Mouse (Mus musculus) lung, embryonic 14.5 days (tissue): Measurements from ENCODE around the gene Mgat4a. TPM values are rescaled to one million over a fixed set of nuclear protein-coding genes. Genes with fewer than 3 reads are reported as not detected.

ENCODE experiments used
- ATAC-seq: fragments of 200-750 bp; cut with Nextera tagmentation; 2 replicates; pipeline ENCODE4 v1.8.0; 2017; ENCODE audit warnings: mild to moderate bottlenecking, moderate TSS enrichment, moderate library complexity; ENCODE audit not compliant: insufficient read depth
- DNase-seq: peaks from one replicate; pipeline ENCODE4 v3.0.0-alpha.2; 2015
- H3K27ac ChIP-seq: fragments of 300-500 bp; sonication (generic); 2 replicates; pipeline ENCODE4 v1.5.1; 2014; ENCODE audit warnings: low read depth, mild to moderate bottlenecking, moderate library complexity
- H3K27me3 ChIP-seq: fragments of 300-500 bp; sonication (generic); 2 replicates; pipeline ENCODE4 v1.6.1; 2014; ENCODE audit warnings: low read length, control low read depth; ENCODE audit not compliant: insufficient read depth
- H3K36me3 ChIP-seq: fragments of 300-500 bp; sonication (generic); 2 replicates; pipeline ENCODE4 v1.6.1; 2014; ENCODE audit warnings: control low read depth; ENCODE audit not compliant: insufficient read depth
- H3K4me1 ChIP-seq: fragments of 300-500 bp; sonication (generic); 2 replicates; pipeline ENCODE4 v1.6.1; 2014; ENCODE audit warnings: antibody characterized with exemption, control low read depth; ENCODE audit not compliant: insufficient read depth
- H3K4me2 ChIP-seq: fragments of 300-500 bp; sonication (generic); 2 replicates; pipeline ENCODE4 v1.6.1; 2014; ENCODE audit warnings: mild to moderate bottlenecking
- H3K4me3 ChIP-seq: fragments of 300-500 bp; sonication (generic); 2 replicates; pipeline ENCODE4 v1.5.1; 2014; ENCODE audit warnings: low read depth, low read length
- H3K9ac ChIP-seq: fragments of 300-500 bp; sonication (generic); 2 replicates; pipeline ENCODE4 v1.6.1; 2014
- H3K9me3 ChIP-seq: fragments of 300-500 bp; sonication (generic); 2 replicates; pipeline ENCODE4 v1.6.1; 2016; ENCODE audit warnings: low read depth, low read length, control low read depth
- CTCF ChIP-seq: IDR thresholded peaks from 2 replicates; pipeline ENCODE4 v1.5.1; 2016; ENCODE audit warnings: antibody characterized with exemption, low read depth
- WGBS: fragments of 180-500 bp; shearing (Covaris S2); extraction: QIAGEN DNeasy Blood & Tissue Kit; methylation state at CpG from one replicate; pipeline ENCODE4 v1.1.7; 2014; 5-methylcytosine and 5-hydroxymethylcytosine counted together
- polyA plus RNA-seq: library from polyadenylated mRNA; unstranded; fragments of >200 nt; fragmentation: Nextera tagmentation; extraction: Ambion mirVana; gene quantifications from 2 replicates; pipeline ENCODE4 v1.2.1, GENCODE M21; 2014

Gene Mgat4a
- polyA plus RNA-seq, 1 experiment from 2014 or later, result 6.0 TPM

DNA sequence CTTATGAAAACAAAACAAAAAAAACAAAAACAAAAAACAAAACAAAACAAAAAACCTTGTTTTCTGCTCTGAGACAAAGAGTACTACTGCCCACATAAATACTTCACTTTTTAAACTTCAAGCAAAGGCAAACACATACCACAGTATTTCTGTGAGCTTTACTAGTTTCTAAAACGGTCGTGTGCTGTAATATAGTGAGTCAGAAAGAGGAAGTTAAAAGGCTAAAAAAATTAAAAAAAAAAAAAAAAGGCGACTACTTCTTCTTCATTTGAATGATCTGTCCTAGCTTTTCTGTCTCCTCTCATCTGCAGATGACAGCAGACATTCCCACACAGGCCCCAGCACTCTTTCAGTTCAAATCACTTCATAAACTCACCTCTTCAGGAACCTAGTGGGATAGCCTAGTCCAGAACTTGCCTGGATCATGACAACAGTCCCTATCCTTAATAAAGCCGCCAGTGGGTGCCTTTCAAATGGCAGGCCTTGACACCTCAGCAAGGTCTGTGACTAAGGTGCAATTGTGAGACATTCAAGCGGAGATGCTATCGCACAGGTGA is 66.1 kb downstream of the Mgat4a start:
- ATAC-seq (no peak), DNase-seq (no peak)
- Histone ChIP-seq H3K9ac (no peak overlapping the region), H3K4me3 (no peak overlapping the region), H3K27ac (no peak overlapping the region), H3K36me3 (no peaks in the 10 kb centered on the region), H3K9me3 (no peaks in the 10 kb centered on the region), H3K4me1 (no peaks in the 10 kb centered on the region), H3K4me2 (no peak overlapping the region), H3K27me3 (no peaks in the 10 kb centered on the region)
- 80% methylated on average over 6 of the region's 6 CpGs for whole genome bisulfite sequencing
- TF ChIP-seq CTCF, result no peak

DNA sequence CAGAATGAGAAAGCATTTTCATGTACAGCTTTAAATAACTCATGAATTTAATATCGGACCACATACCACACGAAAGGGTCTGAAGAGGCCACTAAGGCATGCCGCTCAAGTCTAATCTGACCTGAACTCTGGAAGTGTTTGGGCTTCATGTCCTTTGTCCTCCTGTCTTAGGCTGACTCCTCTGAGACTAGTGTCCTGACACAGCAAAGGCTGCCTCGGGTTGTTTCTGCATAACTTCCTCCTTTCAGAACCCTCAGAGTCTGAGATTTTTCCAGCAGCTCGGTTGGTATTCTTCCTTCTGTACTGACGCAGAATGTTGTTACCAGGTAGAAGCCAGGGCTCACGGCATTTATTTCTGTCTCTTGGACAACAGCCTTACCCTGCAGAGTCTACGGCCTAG is 66.8 kb downstream of the Mgat4a start:
- no peak for ATAC-seq
- no peak overlapping the region for H3K4me2 ChIP-seq
- 69% methylated on average over 8 of the region's 8 CpGs for WGBS

DNA sequence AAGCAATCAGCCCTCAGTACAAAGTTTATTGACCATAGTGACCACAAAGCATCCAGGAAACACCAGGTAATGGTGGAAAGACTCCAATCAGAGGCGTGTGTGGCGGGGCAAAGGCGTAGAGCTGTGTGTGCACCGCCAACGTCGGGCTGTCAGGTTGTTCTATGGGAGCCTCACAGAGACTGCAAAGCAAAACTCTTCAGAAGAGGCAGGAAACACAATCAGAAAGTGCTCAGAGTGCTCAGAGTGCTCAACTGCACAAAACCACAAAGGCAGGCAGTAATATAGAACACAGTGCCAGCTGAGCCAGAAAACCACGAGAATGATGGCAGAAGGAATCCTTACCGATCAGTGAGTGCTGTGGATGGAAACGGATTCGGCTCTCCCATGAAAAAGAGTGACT is 67.6 kb downstream of the Mgat4a start:
- WGBS, result 79% methylated on average over 10 of the region's 10 CpGs
- no peak overlapping the region for H3K27ac ChIP-seq
- no peak for TF ChIP-seq CTCF
- H3K9me3 ChIP-seq, result no peaks in the 10 kb centered on the region
- no peaks in the 10 kb centered on the region for H3K36me3 ChIP-seq
- H3K27me3 ChIP-seq, result no peaks in the 10 kb centered on the region
- no peak overlapping the region for H3K4me2 ChIP-seq
- H3K4me3 ChIP-seq, result no peak overlapping the region
- no peak for DNase-seq
- no peak for ATAC-seq
- no peaks in the 10 kb centered on the region for H3K4me1 ChIP-seq
- no peak overlapping the region for H3K9ac ChIP-seq

More for the DNA sequence above, 66.8 kb downstream of the Mgat4a start:
- no peak for TF ChIP-seq CTCF
- H3K36me3 ChIP-seq, result no peaks in the 10 kb centered on the region
- H3K27me3 ChIP-seq, result no peaks in the 10 kb centered on the region
- DNase-seq, result no peak
- H3K9ac ChIP-seq, result no peak overlapping the region
- no peak overlapping the region for H3K4me3 ChIP-seq
- no peak overlapping the region for H3K27ac ChIP-seq
- no peaks in the 10 kb centered on the region for H3K4me1 ChIP-seq
- H3K9me3 ChIP-seq, result no peaks in the 10 kb centered on the region

DNA sequence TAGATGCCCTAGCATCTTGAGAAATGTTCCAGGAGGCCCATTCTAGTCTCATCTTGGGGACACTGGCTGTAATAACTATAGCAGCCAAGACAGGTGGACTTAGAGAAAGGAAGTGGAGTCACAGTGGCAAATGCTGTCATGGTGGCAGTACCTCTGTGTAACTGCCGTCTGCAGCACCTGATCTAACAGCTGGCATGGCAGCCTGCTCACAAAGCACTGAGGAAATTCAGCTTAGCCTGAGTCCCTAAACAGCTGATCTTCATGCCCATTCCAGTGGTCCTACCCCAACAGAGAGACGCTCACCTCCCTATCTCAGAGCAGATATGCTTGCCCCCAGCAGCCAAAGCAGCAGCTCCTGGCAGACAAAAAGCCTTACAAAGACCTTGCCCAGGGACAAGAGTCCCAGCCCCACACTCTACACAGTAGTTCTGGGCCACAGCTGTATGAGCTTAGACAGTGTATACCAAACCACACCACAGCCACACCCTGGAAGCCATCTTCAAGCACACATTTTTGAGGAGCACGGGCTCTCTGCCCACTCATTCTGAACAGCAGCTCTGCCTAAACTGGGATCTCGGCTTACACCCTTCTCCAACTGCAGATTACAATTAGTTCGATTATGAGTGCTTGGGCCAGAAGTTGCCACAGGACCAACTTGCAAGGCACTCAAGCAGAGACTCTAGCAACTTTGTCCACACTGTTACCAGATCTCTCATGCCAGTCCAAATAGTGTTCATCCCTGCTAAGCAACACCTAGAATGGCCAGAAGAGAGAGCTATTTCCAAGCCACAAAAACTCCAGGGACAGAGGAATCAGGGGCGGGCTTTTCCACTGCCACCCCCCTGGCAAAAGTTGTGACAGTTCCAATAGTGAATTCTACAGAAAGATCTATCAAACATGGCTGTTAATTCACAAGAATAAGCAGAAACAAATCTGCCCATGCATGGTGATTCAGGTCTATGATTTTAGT is 69.4 kb downstream of the Mgat4a start:
- no peaks in the 10 kb centered on the region for H3K27me3 ChIP-seq
- no peaks in the 10 kb centered on the region for H3K9me3 ChIP-seq
- no peak overlapping the region for H3K27ac ChIP-seq
- peak; percentile 38 for TF ChIP-seq CTCF
- DNase-seq, result no peak
- WGBS, result 70% methylated on average over 6 of the region's 6 CpGs
- H3K9ac ChIP-seq, result no peak overlapping the region
- no peak overlapping the region for H3K4me2 ChIP-seq
- ATAC-seq, result no peak
- H3K4me1 ChIP-seq, result no peaks in the 10 kb centered on the region
- no peaks in the 10 kb centered on the region for H3K36me3 ChIP-seq
- no peak overlapping the region for H3K4me3 ChIP-seq

DNA sequence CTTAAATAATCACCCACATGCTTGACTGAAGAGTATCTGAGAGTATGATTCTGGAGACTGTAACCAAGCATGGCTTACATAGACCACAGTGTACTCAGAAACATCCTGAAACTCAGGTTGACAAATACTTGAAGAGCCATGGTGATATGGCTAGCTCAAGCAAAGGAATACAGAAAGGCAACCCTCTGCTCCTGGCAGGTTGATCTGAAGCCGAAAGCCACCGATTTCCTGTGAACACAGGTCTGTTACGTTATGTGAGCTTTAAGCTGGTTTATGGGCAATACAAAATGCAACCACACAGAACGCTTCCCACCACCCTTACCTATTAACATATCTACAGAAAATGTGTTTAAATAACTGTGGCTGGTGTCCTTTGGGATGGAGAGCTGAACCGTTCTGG is 71.8 kb downstream of the Mgat4a start:
- Histone ChIP-seq H3K27ac (no peak overlapping the region), H3K27me3 (no peaks in the 10 kb centered on the region), H3K9me3 (no peaks in the 10 kb centered on the region), H3K4me2 (no peak overlapping the region), H3K36me3 (no peaks in the 10 kb centered on the region), H3K4me1 (no peaks in the 10 kb centered on the region), H3K9ac (no peak overlapping the region), H3K4me3 (no peak overlapping the region)
- DNase-seq (no peak), ATAC-seq (no peak)
- WGBS, result 89% methylated on average over 5 of the region's 5 CpGs
- no peak for TF ChIP-seq CTCF

DNA sequence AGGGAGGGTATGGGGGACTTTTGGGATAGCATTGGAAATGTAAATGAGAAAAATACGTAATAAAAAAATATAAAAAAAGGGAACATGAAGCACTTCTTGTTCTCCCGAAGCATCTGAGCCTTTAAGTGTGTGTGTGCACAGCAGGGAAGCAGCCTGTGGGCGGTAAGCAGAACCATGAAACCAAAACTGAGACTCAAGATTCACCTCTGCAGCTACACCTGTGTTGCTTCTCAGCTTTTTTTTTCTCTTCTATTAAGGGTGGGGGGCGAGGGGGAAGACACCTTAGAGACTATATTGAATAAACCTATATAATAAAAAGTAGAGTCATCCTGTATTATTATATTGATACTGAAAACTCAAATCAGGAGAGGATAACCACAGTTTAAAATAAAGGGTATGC is 73.0 kb downstream of the Mgat4a start:
- Histone ChIP-seq H3K36me3 (no peaks in the 10 kb centered on the region), H3K4me3 (no peak overlapping the region), H3K9me3 (no peaks in the 10 kb centered on the region), H3K4me1 (no peaks in the 10 kb centered on the region), H3K9ac (no peak overlapping the region), H3K27me3 (no peaks in the 10 kb centered on the region), H3K4me2 (no peak overlapping the region), H3K27ac (no peak overlapping the region)
- DNase-seq (no peak), ATAC-seq (no peak)
- TF ChIP-seq CTCF, result no peak
- 75% methylated on average over 4 of the region's 4 CpGs for WGBS

DNA sequence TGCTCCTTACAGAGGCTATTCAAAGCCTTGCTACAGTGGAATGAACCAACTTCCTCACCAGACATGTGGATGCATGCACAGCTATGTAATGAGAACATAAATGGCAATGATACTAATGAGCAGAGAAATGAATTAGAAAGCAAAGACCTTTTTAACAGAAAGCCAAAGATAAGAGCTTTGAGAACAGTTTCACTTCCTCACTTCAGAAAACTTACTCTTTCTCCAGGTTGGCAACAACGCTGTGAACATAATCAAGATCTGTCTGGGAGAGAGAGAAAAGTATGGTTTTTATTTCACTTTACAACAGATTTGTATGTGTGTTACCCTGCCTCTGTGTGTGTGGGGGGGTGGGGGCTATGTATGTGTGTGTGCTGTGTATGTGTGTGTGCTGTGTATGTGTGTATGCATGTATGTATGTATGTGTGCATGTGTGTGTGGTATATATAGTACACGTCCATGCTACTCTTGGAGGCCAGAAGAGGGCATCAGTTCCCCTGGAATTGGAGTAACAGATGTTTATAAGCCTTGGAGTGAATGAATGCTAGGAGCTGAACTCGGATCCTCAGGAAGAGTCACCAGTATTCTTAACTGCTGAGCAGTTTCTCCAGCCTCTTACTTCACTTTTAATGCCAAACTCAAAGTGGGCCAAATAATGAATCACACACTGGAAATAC is 74.4 kb downstream of the Mgat4a start:
- ATAC-seq (no peak), DNase-seq (no peak)
- H3K4me1 ChIP-seq, result no peaks in the 10 kb centered on the region
- H3K9ac ChIP-seq, result no peak overlapping the region
- WGBS, result 78% methylated on average over 3 of the region's 3 CpGs
- H3K4me3 ChIP-seq, result no peak overlapping the region
- H3K27me3 ChIP-seq, result no peaks in the 10 kb centered on the region
- peak; percentile 28; the same call in 1 of the 2 replicates for TF ChIP-seq CTCF
- H3K4me2 ChIP-seq, result no peak overlapping the region
- H3K36me3 ChIP-seq, result no peaks in the 10 kb centered on the region
- H3K9me3 ChIP-seq, result no peaks in the 10 kb centered on the region
- H3K27ac ChIP-seq, result no peak overlapping the region
